Mouse (Mus musculus) neutrophil, adult 5-6 weeks (primary cell): ENCODE results near the gene Ttc37. TPM values are rescaled to one million over a fixed set of nuclear protein-coding genes. Genes with fewer than 3 reads are reported as not detected.
A peak's percentile ranks its signal among the peaks of the same experiment; 100 is the strongest.

Experiments used
- ATAC-seq: fragments of 151-379, 151-347 bp; 2 replicates; pipeline ENCODE4 v1.8.0; 2017; ENCODE audit warnings: mild to moderate bottlenecking, moderate TSS enrichment; ENCODE audit not compliant: insufficient number of reproducible peaks, poor library complexity, low FRiP score, severe bottlenecking; ENCODE audit errors: extremely low read depth
- total RNA-seq: library from RNA; stranded (forward); fragments of 200-1000 nt; gene quantifications from 2 replicates; pipeline ENCODE4 v1.2.3, GENCODE M21; 2017

The Ttc37 gene
- total RNA-seq, result 25.3 and 27.6 TPM in 2 replicates

DNA sequence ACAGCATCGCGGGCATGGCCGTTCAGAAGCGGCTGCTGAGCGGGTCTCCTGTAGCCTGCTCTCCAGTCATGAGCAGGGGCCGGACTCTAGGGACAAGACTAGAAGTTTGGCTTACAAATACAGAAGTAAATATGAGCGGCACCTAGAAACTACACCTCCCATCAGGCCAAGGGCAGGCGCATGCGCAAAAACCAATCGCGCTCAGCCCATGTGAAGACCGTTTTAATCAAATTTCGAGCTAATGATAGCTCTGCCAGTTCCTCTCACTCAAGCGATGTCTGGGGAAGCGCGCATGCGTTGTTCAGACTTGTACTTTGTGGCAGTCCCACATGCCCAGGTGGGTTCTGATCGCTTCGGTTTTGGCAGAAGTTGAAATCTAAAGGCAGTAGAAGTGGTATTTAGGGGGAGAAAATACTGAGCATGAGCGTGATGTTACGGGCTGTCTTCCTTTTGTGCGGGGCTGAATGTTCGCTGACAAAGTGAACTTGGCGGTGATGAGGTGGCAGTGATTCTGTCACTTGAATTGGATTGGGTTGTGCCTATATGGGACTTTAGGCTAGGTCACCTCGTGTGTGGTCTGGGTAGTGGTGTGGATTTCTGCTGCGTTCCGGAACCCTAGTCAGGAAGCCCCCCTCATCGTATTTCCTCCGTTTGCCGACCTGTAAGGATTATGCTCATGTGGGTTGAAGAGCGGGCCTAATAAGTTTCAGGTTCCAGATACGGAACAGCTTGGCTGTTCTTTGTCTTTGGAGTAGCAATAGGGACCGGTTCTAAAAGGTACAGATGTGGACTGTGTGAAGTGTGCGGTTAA, at the start of gene Ttc37, which contains the start of gene Arsk:
Gene Ttc37 (plus strand): TSS at position 242 of the 811 bp plus-strand sequence.
Gene Arsk (minus strand): TSS at position 168 of the 811 bp plus-strand sequence.
- peak; percentile 98 for ATAC-seq

GRCm38 (mm10) chr13:76055391-76056232, 42.9 kb upstream of the Ttc37 start:
- peak; percentile 47; the same call in 1 of the 2 replicates for ATAC-seq

- ATAC-seq, result peak; percentile 65
Measured at GRCm38 (mm10) chr13:76056261-76056724, 42.2 kb upstream of the Ttc37 start.

- ATAC-seq, result no peak
Measured at GRCm38 (mm10) chr13:76056896-76057266, 41.7 kb upstream of the Ttc37 start, which contains the start of gene Gpr150. Gpr150 (minus strand) TSS chr13:76056996.

DNA sequence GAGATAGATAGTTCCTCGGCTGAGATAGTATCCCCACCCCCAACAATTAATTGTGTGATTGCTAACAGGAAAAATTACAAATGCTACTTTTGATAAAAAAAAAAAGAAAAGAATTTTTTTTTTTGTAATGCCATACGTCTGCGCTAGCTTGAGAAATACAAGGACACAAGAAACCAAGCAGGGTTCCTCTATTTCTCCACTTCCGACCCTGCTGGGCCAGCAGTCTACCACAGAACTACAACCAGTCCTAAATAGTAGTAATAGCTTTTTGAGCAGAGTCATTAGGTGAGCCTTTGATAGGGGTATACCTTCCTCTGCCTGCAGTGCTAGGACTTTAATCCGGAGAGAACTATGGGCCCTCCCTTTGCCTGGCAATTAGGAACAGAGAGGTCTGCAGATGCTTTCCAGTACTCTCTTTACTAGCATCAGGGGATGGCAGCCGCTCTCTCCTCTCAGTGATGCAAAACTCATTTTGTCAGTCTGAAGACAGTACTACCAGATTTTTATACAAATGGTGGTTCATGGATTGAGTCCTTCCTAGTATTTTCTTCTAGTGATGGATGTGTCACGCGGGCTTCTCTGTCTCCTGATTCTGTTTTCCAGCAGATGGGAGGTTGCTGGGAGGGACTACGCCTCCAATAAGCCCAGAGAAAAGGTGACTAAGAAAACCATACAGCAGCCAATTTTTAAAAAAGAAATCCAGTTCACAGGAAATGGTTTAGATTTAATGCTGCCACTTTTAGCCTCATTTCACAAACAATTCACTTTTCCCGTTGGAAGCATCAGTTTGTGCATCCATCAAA, 41.1 kb upstream of the Ttc37 start:
- ATAC-seq, result no peak

GRCm38 (mm10) chr13:76059591-76059990, 38.9 kb upstream of the Ttc37 start:
- ATAC-seq, result no peak

GRCm38 (mm10) chr13:76062126-76062525, 36.4 kb upstream of the Ttc37 start:
- no peak for ATAC-seq

GRCm38 (mm10) chr13:76062569-76062968, 36.0 kb upstream of the Ttc37 start:
- no peak for ATAC-seq

- ATAC-seq, result no peak
Measured at GRCm38 (mm10) chr13:76063548-76063947, 35.0 kb upstream of the Ttc37 start.

GRCm38 (mm10) chr13:76064363-76064945, 34.1 kb upstream of the Ttc37 start:
- no peak for ATAC-seq

DNA sequence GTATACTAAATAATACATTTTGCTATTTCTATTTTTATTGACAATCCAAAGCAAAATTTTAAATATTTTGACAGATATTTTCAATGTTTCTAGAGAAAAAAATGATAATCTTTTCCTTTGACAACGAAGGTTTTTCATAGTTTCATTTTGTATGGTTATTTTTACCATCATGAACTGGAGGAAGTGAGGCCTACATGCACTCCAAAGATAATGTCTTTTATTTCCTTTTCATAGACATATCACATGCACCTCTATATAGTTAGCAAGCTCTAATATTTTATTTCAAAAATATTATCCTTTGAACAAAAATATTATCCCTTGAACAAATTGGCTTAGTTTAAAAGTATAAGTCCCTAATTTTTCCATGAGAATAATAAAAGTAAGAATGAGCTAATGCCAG, 24.2 kb upstream of the Ttc37 start:
- ATAC-seq, result no peak

GRCm38 (mm10) chr13:76098116-76098492, 430 bp upstream of the Ttc37 start:
- ATAC-seq, result no peak; the same call in 1 of the 2 replicates

DNA sequence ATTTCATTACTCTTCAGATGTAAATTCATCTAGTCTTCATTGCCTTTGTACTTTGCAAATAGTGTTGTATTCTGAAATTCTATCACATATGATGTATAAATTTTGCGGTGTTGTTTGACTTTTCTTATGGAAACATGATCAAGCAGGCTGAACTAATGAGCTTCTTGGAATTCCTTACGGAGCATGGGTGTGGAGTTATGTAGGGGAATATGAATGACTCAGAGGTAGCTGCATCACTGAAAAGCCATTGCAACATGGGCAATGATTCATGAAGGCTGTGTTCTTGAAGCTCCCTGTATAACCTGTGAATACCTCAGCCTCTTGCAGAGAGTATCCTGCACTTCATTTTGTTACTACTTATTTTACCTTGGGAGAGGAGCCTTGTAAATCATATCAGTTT, 3.5 kb downstream of the Ttc37 start:
- no peak for ATAC-seq

GRCm38 (mm10) chr13:76109069-76109824, 10.7 kb downstream of the Ttc37 start:
- no peak for ATAC-seq

GRCm38 (mm10) chr13:76128799-76129198, 30.3 kb downstream of the Ttc37 start:
- ATAC-seq, result no peak

- ATAC-seq, result no peak
Measured at GRCm38 (mm10) chr13:76132415-76132814, 33.9 kb downstream of the Ttc37 start.

DNA sequence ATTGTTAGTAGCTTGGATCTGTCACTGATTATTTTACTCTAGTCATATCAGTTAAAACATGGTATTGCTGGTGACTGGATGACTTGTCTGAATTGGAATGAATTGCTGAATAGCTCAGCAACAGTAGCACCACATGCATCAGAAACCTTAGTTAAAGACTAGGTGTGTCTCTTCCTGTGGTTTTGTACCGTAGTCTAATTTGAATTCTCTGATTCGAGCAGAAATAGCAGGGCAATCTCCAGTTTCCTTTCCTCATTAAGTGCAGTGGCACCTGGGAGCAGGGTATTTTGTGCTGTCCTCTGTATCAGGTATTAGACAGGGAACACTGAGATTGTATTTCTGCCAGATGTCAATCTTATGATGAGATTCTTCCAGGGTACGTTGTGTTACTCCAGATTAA, 40.3 kb downstream of the Ttc37 start:
- ATAC-seq, result peak; percentile 53; the same call in 1 of the 2 replicates
